Mouse (Mus musculus): Measurements from ENCODE around the gene Atad1. TPM values are rescaled to one million over a fixed set of nuclear protein-coding genes. Genes with fewer than 3 reads are reported as not detected.
A peak's percentile ranks its signal among the peaks of the same experiment; 100 is the strongest.

The Atad1 gene
- polyA plus RNA-seq, 1 experiment from 2014 or later, result 139 TPM

- H3K27me3 ChIP-seq (replicated peaks; ENCODE audit: control insufficient read depth, insufficient read depth, low read length), result no peaks in the 10 kb centered on the region
- no peaks in the 10 kb centered on the region for H3K36me3 ChIP-seq (ENCODE audit: control insufficient read depth, insufficient read depth, low read length)
- no peak overlapping the region for H3K27ac ChIP-seq (ENCODE audit: low read depth, low read length)
- peak overlapping the region; percentile 89 for H3K4me2 ChIP-seq (ENCODE audit: low read length)
- peak overlapping the region; percentile 98 for H3K4me3 ChIP-seq (ENCODE audit: low read depth, low read length)
- no peaks in the 10 kb centered on the region for H3K9me3 ChIP-seq (replicated peaks; ENCODE audit: control insufficient read depth, low read length)
- peak overlapping the region; percentile 99 for H3K9ac ChIP-seq (ENCODE audit: low read length)
- ATAC-seq (no peak), DNase-seq (ENCODE audit: low spot score) (peak; percentile 8)
- 1% methylated on average over 8 of the region's 8 CpGs for WGBS
- peaks cover 22% of the 10 kb centered on the region for H3K4me1 ChIP-seq (ENCODE audit: control insufficient read depth, insufficient read depth, low read length)
Measured at GRCm38 (mm10) chr19:32759357-32760024, 19.9 kb upstream of the Atad1 start.

- Histone ChIP-seq H3K4me3 (ENCODE audit: low read depth, low read length) (peak overlapping the region; percentile 98), H3K4me1 (ENCODE audit: control insufficient read depth, insufficient read depth, low read length) (peaks cover 22% of the 10 kb centered on the region), H3K9me3 (replicated peaks; ENCODE audit: control insufficient read depth, low read length) (no peaks in the 10 kb centered on the region), H3K27me3 (replicated peaks; ENCODE audit: control insufficient read depth, insufficient read depth, low read length) (no peaks in the 10 kb centered on the region), H3K4me2 (ENCODE audit: low read length) (peak overlapping the region; percentile 89), H3K36me3 (ENCODE audit: control insufficient read depth, insufficient read depth, low read length) (no peaks in the 10 kb centered on the region), H3K27ac (ENCODE audit: low read depth, low read length) (peak overlapping the region; percentile 99; the same call in 1 of the 2 replicates), H3K9ac (ENCODE audit: low read length) (peak overlapping the region; percentile 99)
- ATAC-seq (no peak), DNase-seq (ENCODE audit: low spot score) (peak; percentile 10)
- under 1% methylated on average over 11 of the region's 11 CpGs for WGBS
Measured at GRCm38 (mm10) chr19:32758793-32759161, 19.2 kb upstream of the Atad1 start.

GRCm38 (mm10) chr19:32757831-32758792, 18.5 kb upstream of the Atad1 start:
- under 1% methylated on average over 38 of the region's 69 CpGs for WGBS
- Histone ChIP-seq H3K4me2 (ENCODE audit: low read length) (peak overlapping the region; percentile 89), H3K4me1 (ENCODE audit: control insufficient read depth, insufficient read depth, low read length) (peaks cover 22% of the 10 kb centered on the region), H3K27ac (ENCODE audit: low read depth, low read length) (peak overlapping the region; percentile 99), H3K4me3 (ENCODE audit: low read depth, low read length) (peak overlapping the region; percentile 98), H3K27me3 (replicated peaks; ENCODE audit: control insufficient read depth, insufficient read depth, low read length) (no peaks in the 10 kb centered on the region), H3K9ac (ENCODE audit: low read length) (peak overlapping the region; percentile 99), H3K36me3 (ENCODE audit: control insufficient read depth, insufficient read depth, low read length) (no peaks in the 10 kb centered on the region), H3K9me3 (replicated peaks; ENCODE audit: control insufficient read depth, low read length) (no peaks in the 10 kb centered on the region)
- peak; percentile 14 for ATAC-seq
- DNase-seq (ENCODE audit: low spot score), result peak; percentile 58

GRCm38 (mm10) chr19:32756900-32757725, 17.5 kb upstream of the Atad1 start, which contains the start of gene Pten:
Pten (plus strand) TSS chr19:32757497.
- Histone ChIP-seq H3K27ac (ENCODE audit: low read depth, low read length) (peak within 1 kb of the TSS; percentile 99), H3K4me2 (ENCODE audit: low read length) (peak within 1 kb of the TSS; percentile 89), H3K9me3 (replicated peaks; ENCODE audit: control insufficient read depth, low read length) (no peaks in the 10 kb centered on the region), H3K27me3 (replicated peaks; ENCODE audit: control insufficient read depth, insufficient read depth, low read length) (no peaks in the 10 kb centered on the region), H3K36me3 (ENCODE audit: control insufficient read depth, insufficient read depth, low read length) (no peaks in the 10 kb centered on the region), H3K9ac (ENCODE audit: low read length) (peak within 1 kb of the TSS; percentile 99), H3K4me3 (ENCODE audit: low read depth, low read length) (peak within 1 kb of the TSS; percentile 98), H3K4me1 (ENCODE audit: control insufficient read depth, insufficient read depth, low read length) (peaks cover 19% of the 10 kb centered on the region)
- DNase-seq (ENCODE audit: low spot score) (peak; percentile 96), ATAC-seq (peak; percentile 90)
- under 1% methylated on average over 65 of the region's 77 CpGs for WGBS

- no peaks in the 10 kb centered on the region for H3K9me3 ChIP-seq (replicated peaks; ENCODE audit: control insufficient read depth, low read length)
- peak; percentile 53 for ATAC-seq
- H3K4me3 ChIP-seq (ENCODE audit: low read depth, low read length), result peak overlapping the region; percentile 98
- peak overlapping the region; percentile 99 for H3K27ac ChIP-seq (ENCODE audit: low read depth, low read length)
- H3K27me3 ChIP-seq (replicated peaks; ENCODE audit: control insufficient read depth, insufficient read depth, low read length), result no peaks in the 10 kb centered on the region
- peaks cover 19% of the 10 kb centered on the region for H3K4me1 ChIP-seq (ENCODE audit: control insufficient read depth, insufficient read depth, low read length)
- 0% methylated on average over 14 of the region's 14 CpGs for WGBS
- H3K4me2 ChIP-seq (ENCODE audit: low read length), result peak overlapping the region; percentile 82
- H3K36me3 ChIP-seq (ENCODE audit: control insufficient read depth, insufficient read depth, low read length), result no peaks in the 10 kb centered on the region
- H3K9ac ChIP-seq (ENCODE audit: low read length), result peak overlapping the region; percentile 87
- no peak for DNase-seq (ENCODE audit: low spot score)
Measured at GRCm38 (mm10) chr19:32756636-32756899, 17.0 kb upstream of the Atad1 start.

- Histone ChIP-seq H3K9ac (ENCODE audit: low read length) (peak overlapping the region; percentile 87), H3K4me1 (ENCODE audit: control insufficient read depth, insufficient read depth, low read length) (peaks cover 17% of the 10 kb centered on the region), H3K27ac (ENCODE audit: low read depth, low read length) (peak overlapping the region; percentile 99), H3K27me3 (replicated peaks; ENCODE audit: control insufficient read depth, insufficient read depth, low read length) (no peaks in the 10 kb centered on the region), H3K36me3 (ENCODE audit: control insufficient read depth, insufficient read depth, low read length) (no peaks in the 10 kb centered on the region), H3K4me2 (ENCODE audit: low read length) (peak overlapping the region; percentile 82), H3K4me3 (ENCODE audit: low read depth, low read length) (peak overlapping the region; percentile 98), H3K9me3 (replicated peaks; ENCODE audit: control insufficient read depth, low read length) (no peaks in the 10 kb centered on the region)
- DNase-seq (ENCODE audit: low spot score) (peak; percentile 98), ATAC-seq (peak; percentile 71)
- under 1% methylated on average over 53 of the region's 53 CpGs for WGBS
Measured at GRCm38 (mm10) chr19:32755792-32756635, 16.4 kb upstream of the Atad1 start.

GRCm38 (mm10) chr19:32755104-32755791, 15.7 kb upstream of the Atad1 start:
- H3K27ac ChIP-seq (ENCODE audit: low read depth, low read length), result no peak overlapping the region
- H3K9me3 ChIP-seq (replicated peaks; ENCODE audit: control insufficient read depth, low read length), result no peaks in the 10 kb centered on the region
- H3K4me1 ChIP-seq (ENCODE audit: control insufficient read depth, insufficient read depth, low read length), result peaks cover 12% of the 10 kb centered on the region; the same call in 1 of the 2 replicates
- ATAC-seq, result no peak
- no peaks in the 10 kb centered on the region for H3K36me3 ChIP-seq (ENCODE audit: control insufficient read depth, insufficient read depth, low read length)
- H3K4me2 ChIP-seq (ENCODE audit: low read length), result peak overlapping the region; percentile 82
- DNase-seq (ENCODE audit: low spot score), result peak; percentile 16
- 5% methylated on average over 12 of the region's 12 CpGs for WGBS
- H3K27me3 ChIP-seq (replicated peaks; ENCODE audit: control insufficient read depth, insufficient read depth, low read length), result no peaks in the 10 kb centered on the region
- peak overlapping the region; percentile 87 for H3K9ac ChIP-seq (ENCODE audit: low read length)
- H3K4me3 ChIP-seq (ENCODE audit: low read depth, low read length), result peak overlapping the region; percentile 98

Measured in forebrain, embryonic 14.5 days (tissue).